Mouse (Mus musculus) hindbrain, postnatal 0 days (tissue): ENCODE data around the gene Cbx5. TPM values are rescaled to one million over a fixed set of nuclear protein-coding genes. Genes with fewer than 3 reads are reported as not detected.

ENCODE experiments used
- ATAC-seq: fragments of 200-750 bp; cut with Nextera tagmentation; 2 replicates; pipeline ENCODE4 v1.8.0; 2017; ENCODE audit warnings: mild to moderate bottlenecking, moderate TSS enrichment, moderate library complexity
- DNase-seq: peaks from one replicate; pipeline ENCODE4 v3.0.0-alpha.2; 2015; ENCODE audit warnings: low spot score
- H3K27ac ChIP-seq: fragments of 300-500 bp; sonication (generic); 2 replicates; pipeline ENCODE4 v1.5.1; 2014; ENCODE audit warnings: mild to moderate bottlenecking
- H3K27me3 ChIP-seq: fragments of 300-500 bp; sonication (generic); 2 replicates; pipeline ENCODE4 v1.6.1; 2014; ENCODE audit warnings: low read length, mixed read lengths; ENCODE audit not compliant: insufficient read depth
- H3K36me3 ChIP-seq: fragments of 300-500 bp; sonication (generic); 2 replicates; pipeline ENCODE4 v1.6.1; 2014; ENCODE audit warnings: low read length, mixed read lengths; ENCODE audit not compliant: insufficient read depth
- H3K4me1 ChIP-seq: fragments of 300-500 bp; sonication (generic); 2 replicates; pipeline ENCODE4 v1.6.1; 2014; ENCODE audit warnings: antibody characterized with exemption, low read length, mixed read lengths; ENCODE audit not compliant: insufficient read depth
- H3K4me2 ChIP-seq: fragments of 300-500 bp; sonication (generic); 2 replicates; pipeline ENCODE4 v1.6.1; 2014; ENCODE audit warnings: low read depth, mild to moderate bottlenecking, low read length, moderate library complexity, mixed read lengths
- H3K4me3 ChIP-seq: fragments of 300-500 bp; sonication (generic); 2 replicates; pipeline ENCODE4 v1.5.1; 2014; ENCODE audit warnings: low read length
- H3K9ac ChIP-seq: fragments of 300-500 bp; sonication (generic); replicated peaks from 2 replicates; pipeline ENCODE4 v1.6.1; 2014; ENCODE audit warnings: mild to moderate bottlenecking, low read length, moderate library complexity, mixed read lengths
- H3K9me3 ChIP-seq: fragments of 300-500 bp; sonication (generic); 2 replicates; pipeline ENCODE4 v1.6.1; 2016; ENCODE audit warnings: low read length, mixed read lengths
- CTCF ChIP-seq: IDR thresholded peaks from 2 replicates; pipeline ENCODE4 v1.5.1; 2016; ENCODE audit warnings: antibody characterized with exemption, control low read depth, low read depth
- WGBS: fragments of 180-500 bp; shearing (Covaris S2); extraction: QIAGEN DNeasy Blood & Tissue Kit; methylation state at CpG from one replicate; pipeline ENCODE4 v1.1.7; 2014; 5-methylcytosine and 5-hydroxymethylcytosine counted together
- polyA plus RNA-seq: library from polyadenylated mRNA; unstranded; fragments of >200 nt; fragmentation: Nextera tagmentation; extraction: Ambion mirVana; gene quantifications from 2 replicates; pipeline ENCODE4 v1.2.1, GENCODE M21; 2015
- total RNA-seq: library from RNA; depleted of rRNA; stranded (reverse); fragments of >200 nt; gene quantifications from 2 replicates; pipeline ENCODE4 v1.2.3, GENCODE M21; 2014

Cbx5 gene
- total and polyA plus RNA-seq, 2 experiments from 2014 or later = 98.1 to 134 TPM

- 0 out of 2 replicates have a peak, but pooled peaks have one; percentile 18 for ATAC-seq
- peak; percentile 44 for TF ChIP-seq CTCF
Measured at GRCm38 (mm10) chr15:103183651-103184610, 55.7 kb downstream of the Cbx5 start.

DNA sequence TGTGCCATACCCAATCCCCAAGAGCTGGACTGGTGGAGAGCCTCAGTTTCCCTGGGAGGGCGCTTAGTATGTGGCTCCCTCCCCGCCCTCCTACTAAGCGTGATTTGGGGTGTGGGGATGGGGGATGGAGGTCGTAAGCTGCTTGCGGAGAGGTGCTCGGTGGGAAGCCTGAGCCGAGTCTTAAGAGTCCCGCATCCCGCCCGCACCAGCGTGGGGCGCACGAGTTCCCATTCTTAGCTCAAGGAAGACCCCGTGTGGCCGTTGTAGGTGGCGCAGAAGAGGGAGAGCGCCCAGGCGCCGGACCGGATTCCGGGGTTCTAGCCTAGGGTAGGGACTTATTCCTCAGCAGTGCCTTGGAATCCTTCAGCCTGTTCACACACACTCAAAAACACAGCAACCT lies 56.5 kb downstream of the Cbx5 start:
- Histone ChIP-seq H3K4me1 (peaks cover 5% of the 10 kb centered on the region), H3K9ac (no peak overlapping the region; the same call in 1 of the 2 replicates), H3K9me3 (no peaks in the 10 kb centered on the region), H3K4me2 (peak overlapping the region; percentile 51), H3K4me3 (peak overlapping the region; percentile 21), H3K36me3 (no peaks in the 10 kb centered on the region), H3K27me3 (peaks cover 18% of the 10 kb centered on the region), H3K27ac (no peak overlapping the region)
- TF ChIP-seq CTCF = peak; percentile 74
- ATAC-seq (peak; percentile 36), DNase-seq (peak; percentile 84)
- 2% methylated on average over 21 of the region's 21 CpGs for WGBS

More at GRCm38 (mm10) chr15:103183651-103184610, 55.7 kb downstream of the Cbx5 start:
- 11% methylated on average over 25 of the region's 25 CpGs for WGBS
- Histone ChIP-seq H3K4me1 (peaks cover 5% of the 10 kb centered on the region), H3K27ac (no peak overlapping the region), H3K9ac (peak overlapping the region; percentile 25; the same call in 1 of the 2 replicates), H3K4me3 (peak overlapping the region; percentile 21), H3K27me3 (peaks cover 12% of the 10 kb centered on the region), H3K9me3 (no peaks in the 10 kb centered on the region), H3K36me3 (no peaks in the 10 kb centered on the region), H3K4me2 (peak overlapping the region; percentile 51)
- DNase-seq = peak; percentile 61

DNA sequence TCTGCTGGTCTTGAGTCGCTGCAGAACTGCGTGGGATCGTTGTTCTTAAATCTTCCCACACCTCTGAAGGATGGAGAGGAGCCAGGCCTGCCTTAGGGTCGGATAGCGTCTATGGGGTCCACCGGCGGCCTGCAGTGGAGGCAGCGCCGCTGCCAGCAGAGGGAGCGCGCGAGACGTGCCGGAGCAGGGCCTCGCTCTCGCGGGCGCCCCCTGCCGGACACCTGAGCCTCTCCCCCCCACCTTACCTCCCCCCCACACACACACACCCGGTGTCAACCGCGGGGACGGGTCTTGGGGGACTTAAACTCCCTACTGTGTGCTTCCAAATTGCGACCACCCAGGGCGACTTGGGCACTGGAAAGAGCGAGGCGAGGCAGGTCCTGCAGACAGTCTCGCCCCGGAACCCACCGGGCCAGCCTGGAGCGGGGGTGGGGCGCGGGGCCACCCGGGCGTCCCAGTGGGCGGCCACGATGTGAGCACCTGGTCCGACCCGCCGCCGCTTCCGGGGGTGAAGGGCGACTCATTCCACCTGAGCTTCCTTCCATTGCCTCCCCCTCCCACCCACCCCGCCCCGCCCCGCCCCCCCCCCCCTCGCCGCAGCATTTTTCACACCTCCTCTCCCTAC lies 57.3 kb downstream of the Cbx5 start:
- peak; percentile 60 for ATAC-seq
- peaks cover 18% of the 10 kb centered on the region for H3K27me3 ChIP-seq

DNA sequence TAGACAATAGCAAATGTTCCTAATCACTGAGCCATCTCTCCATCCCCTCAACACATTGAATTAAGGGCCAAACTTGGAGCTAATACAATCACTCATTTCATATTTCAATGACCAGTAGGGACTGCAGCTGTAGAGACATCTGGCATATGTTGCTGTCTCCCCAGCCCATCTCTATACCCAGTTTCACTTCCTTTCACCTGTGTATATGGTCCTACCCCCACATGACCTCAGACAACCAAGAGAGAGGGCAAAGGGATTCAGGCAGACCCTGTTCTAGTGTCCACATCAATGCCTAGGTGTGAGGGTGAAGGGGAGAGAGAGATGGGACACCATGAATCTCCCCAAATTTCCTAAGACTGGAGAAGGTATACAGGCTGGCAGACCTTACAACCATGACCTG lies 59.2 kb downstream of the Cbx5 start:
- Histone ChIP-seq H3K36me3 (no peaks in the 10 kb centered on the region), H3K4me3 (no peak overlapping the region), H3K4me1 (peaks cover 8% of the 10 kb centered on the region), H3K4me2 (no peak overlapping the region), H3K9me3 (no peaks in the 10 kb centered on the region), H3K9ac (no peak overlapping the region), H3K27ac (no peak overlapping the region), H3K27me3 (peaks cover 33% of the 10 kb centered on the region)
- TF ChIP-seq CTCF = no peak
- DNase-seq (no peak), ATAC-seq (no peak)

More for the DNA sequence above, 57.3 kb downstream of the Cbx5 start:
- peak; percentile 89 for TF ChIP-seq CTCF
- peaks cover 5% of the 10 kb centered on the region for H3K4me1 ChIP-seq
- no peaks in the 10 kb centered on the region for H3K9me3 ChIP-seq
- 1% methylated on average over 31 of the region's 48 CpGs for WGBS
- H3K4me2 ChIP-seq = peak overlapping the region; percentile 51
- H3K36me3 ChIP-seq = no peaks in the 10 kb centered on the region
- H3K9ac ChIP-seq = no peak overlapping the region
- no peak overlapping the region for H3K27ac ChIP-seq
- peak; percentile 83 for DNase-seq
- H3K4me3 ChIP-seq = no peak overlapping the region

- DNase-seq = no peak
- no peaks in the 10 kb centered on the region for H3K9me3 ChIP-seq
- H3K4me3 ChIP-seq = no peak overlapping the region
- H3K27ac ChIP-seq = no peak overlapping the region
- no peak for ATAC-seq
- TF ChIP-seq CTCF = no peak
- peaks cover 5% of the 10 kb centered on the region for H3K4me1 ChIP-seq
- no peak overlapping the region for H3K4me2 ChIP-seq
- H3K27me3 ChIP-seq = peaks cover 44% of the 10 kb centered on the region
- no peaks in the 10 kb centered on the region for H3K36me3 ChIP-seq
- H3K9ac ChIP-seq = no peak overlapping the region
- 81% methylated on average over 1 of the region's 1 CpGs for WGBS
Measured at GRCm38 (mm10) chr15:103178767-103179166, 60.8 kb downstream of the Cbx5 start.

GRCm38 (mm10) chr15:103178137-103178536 lies 61.5 kb downstream of the Cbx5 start:
- Histone ChIP-seq H3K4me3 (no peak overlapping the region), H3K9ac (no peak overlapping the region), H3K4me1 (0 out of 2 replicates have a peak, but pooled peaks cover 3% of the 10 kb centered on the region), H3K27ac (no peak overlapping the region), H3K9me3 (no peaks in the 10 kb centered on the region), H3K27me3 (peaks cover 49% of the 10 kb centered on the region), H3K36me3 (no peaks in the 10 kb centered on the region), H3K4me2 (no peak overlapping the region)
- no peak for DNase-seq
- TF ChIP-seq CTCF = peak; percentile 85
- 8% methylated on average over 12 of the region's 12 CpGs for WGBS
- no peak for ATAC-seq
